Mouse (Mus musculus): ENCODE measurements around the gene Lgalsl.

Lgalsl gene

GRCm38 (mm10) chr11:20782620-20783019, 48.2 kb downstream of the Lgalsl start:
- CTCF ChIA-PET = no interaction called here

- CTCF ChIA-PET = no interaction called here
Observed at GRCm38 (mm10) chr11:20780312-20780711, 50.5 kb downstream of the Lgalsl start.

GRCm38 (mm10) chr11:20778861-20779563, 51.8 kb downstream of the Lgalsl start:
- CTCF ChIA-PET = no interaction called here

GRCm38 (mm10) chr11:20778298-20778697, 52.6 kb downstream of the Lgalsl start:
- CTCF ChIA-PET = no interaction called here

- CTCF ChIA-PET = no interaction called here
Observed at GRCm38 (mm10) chr11:20776668-20777067, 54.2 kb downstream of the Lgalsl start.

Data from spleen, embryonic (tissue).